Mouse (Mus musculus): ENCODE data around the gene Tmem213. TPM values are rescaled to one million over a fixed set of nuclear protein-coding genes. Genes with fewer than 3 reads are reported as not detected.

The Tmem213 gene
- polyA plus RNA-seq, 1 experiment from 2014 or later: not detected

DNA sequence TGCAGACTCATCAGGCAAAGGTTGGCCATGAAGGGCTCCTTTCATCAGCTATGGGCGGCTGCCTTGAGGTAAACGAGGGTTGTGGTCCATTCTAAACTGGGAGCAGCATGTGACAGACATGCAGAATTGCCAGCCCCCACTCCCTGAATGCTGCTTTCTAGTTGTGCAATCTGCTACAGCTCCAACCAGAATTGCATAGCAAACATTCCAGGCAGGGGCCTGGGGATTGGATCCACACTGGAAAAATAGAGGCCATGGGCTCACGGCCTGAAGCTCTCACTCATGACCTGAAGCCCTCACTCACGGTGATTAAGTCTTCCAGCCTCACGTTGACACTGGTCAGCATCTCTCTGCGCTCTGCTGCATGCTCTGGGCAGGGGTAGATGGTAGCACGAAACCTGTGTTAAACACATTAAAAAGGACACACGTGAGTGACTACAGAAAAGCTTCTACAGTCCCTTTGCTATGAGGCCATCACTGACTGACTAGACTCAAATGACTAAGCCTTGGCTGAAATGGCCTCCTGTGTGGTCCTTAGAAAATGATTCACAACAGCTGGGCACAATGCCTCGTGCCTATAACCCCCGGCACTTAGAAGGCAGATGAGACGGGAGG lies 27.2 kb upstream of the Tmem213 start:
- no peaks in the 10 kb centered on the region for H3K4me1 ChIP-seq (ENCODE audit: control insufficient read depth, insufficient read depth, low read length)
- DNase-seq (ENCODE audit: low spot score): no peak
- no peaks in the 10 kb centered on the region for H3K27me3 ChIP-seq (replicated peaks; ENCODE audit: control insufficient read depth, insufficient read depth, low read length)
- no peak overlapping the region for H3K4me2 ChIP-seq (ENCODE audit: low read length)
- WGBS: 64% methylated on average over 11 of the region's 11 CpGs
- H3K27ac ChIP-seq (ENCODE audit: low read depth, low read length): no peak overlapping the region
- no peaks in the 10 kb centered on the region for H3K36me3 ChIP-seq (ENCODE audit: control insufficient read depth, insufficient read depth, low read length)
- no peak overlapping the region for H3K4me3 ChIP-seq (ENCODE audit: low read depth, low read length)
- H3K9me3 ChIP-seq (replicated peaks; ENCODE audit: control insufficient read depth, low read length): no peaks in the 10 kb centered on the region
- ATAC-seq: no peak
- H3K9ac ChIP-seq (ENCODE audit: low read length): no peak overlapping the region

DNA sequence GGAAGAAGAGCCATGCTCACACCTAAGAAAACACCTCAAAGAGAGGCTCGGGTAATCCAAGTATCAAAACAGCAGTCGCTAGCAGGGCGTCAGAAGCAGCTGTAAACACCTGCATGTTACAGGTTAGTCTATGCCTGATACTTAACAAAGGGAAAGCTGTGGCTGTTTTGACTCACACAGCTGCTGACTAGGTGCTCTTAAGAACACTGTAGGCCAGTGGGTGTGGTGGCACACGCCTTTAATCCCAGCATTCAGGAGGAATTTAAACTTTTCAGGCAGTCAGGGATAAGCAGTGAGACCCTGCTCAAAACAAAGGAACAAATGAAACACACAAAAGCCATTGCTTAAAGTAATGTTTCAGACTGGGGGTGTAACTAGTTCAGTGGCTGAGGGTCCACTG lies 25.9 kb upstream of the Tmem213 start:
- 24% methylated on average over 4 of the region's 4 CpGs for WGBS
- Histone ChIP-seq H3K4me2 (ENCODE audit: low read length) (no peak overlapping the region), H3K27me3 (replicated peaks; ENCODE audit: control insufficient read depth, insufficient read depth, low read length) (no peaks in the 10 kb centered on the region), H3K4me1 (ENCODE audit: control insufficient read depth, insufficient read depth, low read length) (no peaks in the 10 kb centered on the region), H3K36me3 (ENCODE audit: control insufficient read depth, insufficient read depth, low read length) (no peaks in the 10 kb centered on the region), H3K9ac (ENCODE audit: low read length) (no peak overlapping the region), H3K27ac (ENCODE audit: low read depth, low read length) (no peak overlapping the region), H3K9me3 (replicated peaks; ENCODE audit: control insufficient read depth, low read length) (no peaks in the 10 kb centered on the region), H3K4me3 (ENCODE audit: low read depth, low read length) (no peak overlapping the region)
- ATAC-seq (no peak), DNase-seq (ENCODE audit: low spot score) (no peak)

GRCm38 (mm10) chr6:38087242-38088026 lies 21.6 kb upstream of the Tmem213 start:
- Histone ChIP-seq H3K9me3 (replicated peaks; ENCODE audit: control insufficient read depth, low read length) (no peaks in the 10 kb centered on the region), H3K27ac (ENCODE audit: low read depth, low read length) (no peak overlapping the region), H3K4me1 (ENCODE audit: control insufficient read depth, insufficient read depth, low read length) (no peaks in the 10 kb centered on the region), H3K4me2 (ENCODE audit: low read length) (no peak overlapping the region), H3K27me3 (replicated peaks; ENCODE audit: control insufficient read depth, insufficient read depth, low read length) (no peaks in the 10 kb centered on the region), H3K36me3 (ENCODE audit: control insufficient read depth, insufficient read depth, low read length) (no peaks in the 10 kb centered on the region), H3K4me3 (ENCODE audit: low read depth, low read length) (no peak overlapping the region), H3K9ac (ENCODE audit: low read length) (no peak overlapping the region)
- ATAC-seq (no peak), DNase-seq (ENCODE audit: low spot score) (no peak)
- 81% methylated on average over 9 of the region's 9 CpGs for WGBS

GRCm38 (mm10) chr6:38092539-38092938 lies 16.5 kb upstream of the Tmem213 start:
- Histone ChIP-seq H3K4me1 (ENCODE audit: control insufficient read depth, insufficient read depth, low read length) (no peaks in the 10 kb centered on the region), H3K36me3 (ENCODE audit: control insufficient read depth, insufficient read depth, low read length) (no peaks in the 10 kb centered on the region), H3K4me2 (ENCODE audit: low read length) (no peak overlapping the region), H3K27me3 (replicated peaks; ENCODE audit: control insufficient read depth, insufficient read depth, low read length) (no peaks in the 10 kb centered on the region), H3K27ac (ENCODE audit: low read depth, low read length) (no peak overlapping the region), H3K9me3 (replicated peaks; ENCODE audit: control insufficient read depth, low read length) (no peaks in the 10 kb centered on the region), H3K9ac (ENCODE audit: low read length) (no peak overlapping the region), H3K4me3 (ENCODE audit: low read depth, low read length) (no peak overlapping the region)
- 96% methylated on average over 8 of the region's 8 CpGs for WGBS
- no peak for ATAC-seq
- DNase-seq (ENCODE audit: low spot score): no peak

- ATAC-seq: no peak
- H3K27me3 ChIP-seq (replicated peaks; ENCODE audit: control insufficient read depth, insufficient read depth, low read length): no peaks in the 10 kb centered on the region
- no peaks in the 10 kb centered on the region for H3K9me3 ChIP-seq (replicated peaks; ENCODE audit: control insufficient read depth, low read length)
- WGBS: 92% methylated on average over 10 of the region's 10 CpGs
- H3K4me1 ChIP-seq (ENCODE audit: control insufficient read depth, insufficient read depth, low read length): no peaks in the 10 kb centered on the region
- no peak for DNase-seq (ENCODE audit: low spot score)
- no peak overlapping the region for H3K4me3 ChIP-seq (ENCODE audit: low read depth, low read length)
- no peak overlapping the region for H3K4me2 ChIP-seq (ENCODE audit: low read length)
- no peak overlapping the region for H3K27ac ChIP-seq (ENCODE audit: low read depth, low read length)
- no peak overlapping the region for H3K9ac ChIP-seq (ENCODE audit: low read length)
- H3K36me3 ChIP-seq (ENCODE audit: control insufficient read depth, insufficient read depth, low read length): no peaks in the 10 kb centered on the region
These were observed 14.4 kb upstream of the Tmem213 start for GRCm38 (mm10) chr6:38094701-38095100.

GRCm38 (mm10) chr6:38096961-38097370 lies 12.1 kb upstream of the Tmem213 start:
- H3K9ac ChIP-seq (ENCODE audit: low read length): no peak overlapping the region
- no peak for DNase-seq (ENCODE audit: low spot score)
- 78% methylated on average over 5 of the region's 5 CpGs for WGBS

DNA sequence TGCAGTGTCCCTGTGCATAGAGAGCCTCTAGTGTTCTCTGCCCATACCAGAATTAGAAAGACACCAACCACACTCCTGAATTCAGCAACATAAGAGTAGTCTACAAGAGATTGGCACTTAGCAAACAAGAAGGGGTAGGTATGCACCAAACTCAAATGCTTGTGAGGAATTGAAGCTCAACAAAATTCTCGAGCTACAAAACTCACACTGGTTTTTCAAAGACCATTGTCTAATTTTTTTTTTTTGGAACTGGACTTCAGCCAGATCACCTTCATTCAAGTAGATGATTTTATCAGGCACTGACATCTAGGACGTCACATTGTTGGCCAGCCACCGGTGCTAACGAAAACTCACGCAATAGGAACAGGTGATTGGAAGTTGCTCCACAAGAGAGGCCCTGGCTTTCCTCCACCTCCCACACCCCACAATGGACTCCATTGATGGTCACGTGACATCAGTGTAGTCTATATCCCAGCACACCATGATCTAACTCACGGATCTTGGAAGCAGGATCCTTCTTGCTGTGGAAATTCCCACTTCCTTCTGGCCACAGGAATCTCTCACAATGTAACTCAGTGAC lies 6.7 kb upstream of the Tmem213 start:
- ATAC-seq: no peak
- no peak overlapping the region for H3K9ac ChIP-seq (ENCODE audit: low read length)
- no peak overlapping the region for H3K4me3 ChIP-seq (ENCODE audit: low read depth, low read length)
- no peak overlapping the region for H3K4me2 ChIP-seq (ENCODE audit: low read length)
- WGBS: 83% methylated on average over 7 of the region's 7 CpGs
- no peaks in the 10 kb centered on the region for H3K4me1 ChIP-seq (ENCODE audit: control insufficient read depth, insufficient read depth, low read length)
- no peaks in the 10 kb centered on the region for H3K36me3 ChIP-seq (ENCODE audit: control insufficient read depth, insufficient read depth, low read length)
- DNase-seq (ENCODE audit: low spot score): no peak
- no peaks in the 10 kb centered on the region for H3K27me3 ChIP-seq (replicated peaks; ENCODE audit: control insufficient read depth, insufficient read depth, low read length)
- H3K9me3 ChIP-seq (replicated peaks; ENCODE audit: control insufficient read depth, low read length): no peaks in the 10 kb centered on the region
- H3K27ac ChIP-seq (ENCODE audit: low read depth, low read length): no peak overlapping the region

More at GRCm38 (mm10) chr6:38096961-38097370, 12.1 kb upstream of the Tmem213 start:
- H3K4me2 ChIP-seq (ENCODE audit: low read length): no peak overlapping the region
- no peaks in the 10 kb centered on the region for H3K9me3 ChIP-seq (replicated peaks; ENCODE audit: control insufficient read depth, low read length)
- no peak for ATAC-seq
- no peaks in the 10 kb centered on the region for H3K4me1 ChIP-seq (ENCODE audit: control insufficient read depth, insufficient read depth, low read length)
- H3K27ac ChIP-seq (ENCODE audit: low read depth, low read length): no peak overlapping the region
- H3K4me3 ChIP-seq (ENCODE audit: low read depth, low read length): no peak overlapping the region
- no peaks in the 10 kb centered on the region for H3K36me3 ChIP-seq (ENCODE audit: control insufficient read depth, insufficient read depth, low read length)
- H3K27me3 ChIP-seq (replicated peaks; ENCODE audit: control insufficient read depth, insufficient read depth, low read length): no peaks in the 10 kb centered on the region

DNA sequence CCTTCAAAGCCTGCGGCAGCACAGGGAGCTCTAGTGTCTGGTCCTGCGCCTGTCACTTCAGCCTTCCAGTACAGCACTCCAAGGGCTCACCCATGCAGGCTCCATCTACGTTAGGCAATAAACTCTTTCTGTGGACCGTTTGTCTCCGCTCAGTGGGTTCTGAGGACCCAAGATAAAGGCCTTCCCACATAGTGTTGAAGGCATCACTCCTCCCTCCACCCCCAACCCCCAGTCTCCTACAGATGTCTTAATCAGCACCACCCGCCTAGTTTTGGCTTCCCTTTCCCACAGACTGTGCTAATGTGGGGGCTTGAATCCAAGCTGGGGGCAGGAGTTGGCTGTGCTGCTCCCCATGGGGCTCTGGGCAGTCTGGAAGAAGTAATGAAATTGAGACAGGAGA lies 5.3 kb upstream of the Tmem213 start:
- H3K27ac ChIP-seq (ENCODE audit: low read depth, low read length): no peak overlapping the region
- no peaks in the 10 kb centered on the region for H3K9me3 ChIP-seq (replicated peaks; ENCODE audit: control insufficient read depth, low read length)
- DNase-seq (ENCODE audit: low spot score) (no peak), ATAC-seq (no peak)
- H3K27me3 ChIP-seq (replicated peaks; ENCODE audit: control insufficient read depth, insufficient read depth, low read length): no peaks in the 10 kb centered on the region
- 67% methylated on average over 6 of the region's 6 CpGs for WGBS
- H3K4me3 ChIP-seq (ENCODE audit: low read depth, low read length): no peak overlapping the region
- no peaks in the 10 kb centered on the region for H3K4me1 ChIP-seq (ENCODE audit: control insufficient read depth, insufficient read depth, low read length)
- no peak overlapping the region for H3K4me2 ChIP-seq (ENCODE audit: low read length)
- H3K9ac ChIP-seq (ENCODE audit: low read length): no peak overlapping the region
- H3K36me3 ChIP-seq (ENCODE audit: control insufficient read depth, insufficient read depth, low read length): no peaks in the 10 kb centered on the region

GRCm38 (mm10) chr6:38105924-38106323 lies 3.1 kb upstream of the Tmem213 start:
- Histone ChIP-seq H3K27me3 (replicated peaks; ENCODE audit: control insufficient read depth, insufficient read depth, low read length) (no peaks in the 10 kb centered on the region), H3K36me3 (ENCODE audit: control insufficient read depth, insufficient read depth, low read length) (no peaks in the 10 kb centered on the region), H3K9ac (ENCODE audit: low read length) (no peak overlapping the region), H3K4me3 (ENCODE audit: low read depth, low read length) (no peak overlapping the region), H3K4me1 (ENCODE audit: control insufficient read depth, insufficient read depth, low read length) (no peaks in the 10 kb centered on the region), H3K4me2 (ENCODE audit: low read length) (no peak overlapping the region), H3K9me3 (replicated peaks; ENCODE audit: control insufficient read depth, low read length) (no peaks in the 10 kb centered on the region), H3K27ac (ENCODE audit: low read depth, low read length) (no peak overlapping the region)
- ATAC-seq (no peak), DNase-seq (ENCODE audit: low spot score) (no peak)
- WGBS: 89% methylated on average over 9 of the region's 9 CpGs

Data from forebrain, embryonic 14.5 days (tissue).